Mouse (Mus musculus): ENCODE results near the gene Ccdc96.

GRCm38 (mm10) chr5:36460712-36461111 is 23.7 kb upstream of the Ccdc96 start:
- TF ChIP-seq POLR2A (IDR thresholded peaks at IDR 0.05; ENCODE audit: insufficient read depth, low read depth, low read length) (no peak), CTCF (IDR thresholded peaks at IDR 0.05; ENCODE audit: insufficient read depth, low read depth, low read length) (no peak)

Data from olfactory bulb, adult 2 months (tissue).